Mouse (Mus musculus): ENCODE measurements around the gene Ces1e. TPM values are rescaled to one million over a fixed set of nuclear protein-coding genes. Genes with fewer than 3 reads are reported as not detected.
A peak's percentile ranks its signal among the peaks of the same experiment; 100 is the strongest.

The Ces1e gene
- polyA plus RNA-seq, 1 experiment from 2014 or later: not detected

- H3K4me1 ChIP-seq: peaks cover 17% of the 10 kb centered on the region
- 54% methylated on average over 2 of the region's 2 CpGs for WGBS
- no peak overlapping the region for H3K27ac ChIP-seq (replicated peaks)
- no peak overlapping the region for H3K9ac ChIP-seq
- no peak overlapping the region for H3K4me2 ChIP-seq
- no peak overlapping the region for H3K4me3 ChIP-seq
- no peak for ATAC-seq (ENCODE audit: extremely low read depth, insufficient number of reproducible peaks, low FRiP score, low TSS enrichment)
- H3K27me3 ChIP-seq (replicated peaks): no peaks in the 10 kb centered on the region
- no peaks in the 10 kb centered on the region for H3K36me3 ChIP-seq
- no peaks in the 10 kb centered on the region for H3K9me3 ChIP-seq
Observed at GRCm38 (mm10) chr8:93174554-93174953, 54.9 kb downstream of the Ces1e start.

GRCm38 (mm10) chr8:93171846-93172590, 57.4 kb downstream of the Ces1e start:
- H3K4me2 ChIP-seq: no peak overlapping the region

GRCm38 (mm10) chr8:93163363-93163762, 66.1 kb downstream of the Ces1e start:
- H3K27me3 ChIP-seq (replicated peaks): no peaks in the 10 kb centered on the region
- H3K4me1 ChIP-seq: no peaks in the 10 kb centered on the region
- ATAC-seq (ENCODE audit: extremely low read depth, insufficient number of reproducible peaks, low FRiP score, low TSS enrichment): no peak
- no peak overlapping the region for H3K9ac ChIP-seq
- no peaks in the 10 kb centered on the region for H3K36me3 ChIP-seq
- 73% methylated on average over 1 of the region's 1 CpGs for WGBS
- H3K9me3 ChIP-seq: no peaks in the 10 kb centered on the region
- H3K4me3 ChIP-seq: no peak overlapping the region
- no peak overlapping the region for H3K27ac ChIP-seq (replicated peaks)
- no peak overlapping the region for H3K4me2 ChIP-seq

More at GRCm38 (mm10) chr8:93171846-93172590, 57.4 kb downstream of the Ces1e start:
- no peak overlapping the region for H3K4me3 ChIP-seq
- H3K27ac ChIP-seq (replicated peaks): 0 out of 2 replicates have a peak overlapping the region, but pooled peaks have one; percentile 6
- no peak for ATAC-seq (ENCODE audit: extremely low read depth, insufficient number of reproducible peaks, low FRiP score, low TSS enrichment)
- no peaks in the 10 kb centered on the region for H3K9me3 ChIP-seq
- 37% methylated on average over 1 of the region's 1 CpGs for WGBS
- H3K9ac ChIP-seq: no peak overlapping the region
- no peaks in the 10 kb centered on the region for H3K36me3 ChIP-seq
- no peaks in the 10 kb centered on the region for H3K27me3 ChIP-seq (replicated peaks)
- peaks cover 17% of the 10 kb centered on the region for H3K4me1 ChIP-seq

DNA sequence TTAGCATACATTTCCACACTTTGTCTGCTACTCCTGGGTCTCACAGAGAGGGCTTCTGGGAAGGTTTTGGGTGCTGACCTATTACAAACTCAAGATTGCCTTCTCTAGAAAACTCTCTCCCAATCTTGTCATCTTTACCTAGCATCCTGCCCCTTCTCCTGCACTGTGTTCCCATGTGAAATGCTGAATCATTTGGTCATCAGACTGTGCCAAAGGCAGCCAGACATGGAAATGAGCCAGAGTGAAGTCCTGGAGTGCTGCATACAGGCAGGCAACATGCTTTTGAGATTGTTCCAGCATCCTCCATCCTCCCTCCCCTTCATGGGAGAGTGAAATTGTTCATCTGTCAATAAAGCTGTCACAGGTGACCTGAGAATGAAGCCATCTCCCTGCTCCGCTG, 78.0 kb downstream of the Ces1e start:
- H3K4me3 ChIP-seq: no peak overlapping the region
- H3K36me3 ChIP-seq: no peaks in the 10 kb centered on the region
- no peak overlapping the region for H3K27ac ChIP-seq (replicated peaks)
- no peaks in the 10 kb centered on the region for H3K9me3 ChIP-seq
- no peak overlapping the region for H3K4me2 ChIP-seq
- 71% methylated on average over 1 of the region's 1 CpGs for WGBS
- no peaks in the 10 kb centered on the region for H3K4me1 ChIP-seq
- no peak for ATAC-seq (ENCODE audit: extremely low read depth, insufficient number of reproducible peaks, low FRiP score, low TSS enrichment)
- H3K27me3 ChIP-seq (replicated peaks): no peaks in the 10 kb centered on the region
- H3K9ac ChIP-seq: no peak overlapping the region

Other genes starting within 250 kb of the Ces1e start
- not detected in 2 replicates for gene Ces1a, start 181.4 kb downstream of the Ces1e start, polyA plus RNA-seq (2015; fragmentation: Nextera tagmentation; extraction: Ambion mirVana)
- gene Ces1b, start 149.6 kb downstream of the Ces1e start, polyA plus RNA-seq (2015; fragmentation: Nextera tagmentation; extraction: Ambion mirVana): not detected in 2 replicates
- gene Ces1c, start 98.3 kb downstream of the Ces1e start, polyA plus RNA-seq (2015; fragmentation: Nextera tagmentation; extraction: Ambion mirVana): not detected in 2 replicates
- gene Ces1d, start 31.8 kb downstream of the Ces1e start, polyA plus RNA-seq (2015; fragmentation: Nextera tagmentation; extraction: Ambion mirVana): 0.78 and 1.6 TPM in 2 replicates
- gene Ces1f, start 50.1 kb upstream of the Ces1e start, polyA plus RNA-seq (2015; fragmentation: Nextera tagmentation; extraction: Ambion mirVana): 0.36 TPM in 1 of 2 replicates, not detected in the other
- 0.05 TPM in 1 of 2 replicates, not detected in the other for gene Ces1g, start 107.7 kb upstream of the Ces1e start, polyA plus RNA-seq (2015; fragmentation: Nextera tagmentation; extraction: Ambion mirVana)
- not detected in 2 replicates for gene Ces1h, start 150.1 kb upstream of the Ces1e start, polyA plus RNA-seq (2015; fragmentation: Nextera tagmentation; extraction: Ambion mirVana)